ENCODE assay signal across 19 mouse cellular contexts in genomic region chr6:122869846-122870245, GRCm38 (mm10). TPM values are rescaled to one million over a fixed set of nuclear protein-coding genes. Genes with fewer than 3 reads are reported as not detected.
DNase-seq lines count a peak whose midpoint lies in the region; ATAC-seq and TF ChIP-seq lines count a peak whose summit lies in the region.
"Had no signal": no experiment of that assay in that cellular context is flagged by ENCODE, and none has a peak within 500 bp of the region (broad histone marks: within the 10 kb centered on the region; RNA-seq: fewer than 3 reads in every experiment).

No protein-coding gene starts in this region.

- no peaks in the 10 kb centered on the region for H3K4me1 ChIP-seq in embryonic facial prominence, embryonic 14.5 days (ENCODE audit: control insufficient read depth, insufficient read depth, low read length)
- no peaks in the 10 kb centered on the region for H3K4me1 ChIP-seq in embryonic facial prominence, embryonic 10.5 days
- H3K4me1 ChIP-seq in embryonic fibroblast, embryonic 13.5 days (ENCODE audit: control insufficient read depth, insufficient read depth, low read length): peaks cover 7% of the 10 kb centered on the region
- no peaks in the 10 kb centered on the region for H3K4me1 ChIP-seq in cerebellum, adult 2 months (ENCODE audit: control insufficient read depth, insufficient read depth, low read length)
- H3K4me1 ChIP-seq: embryonic facial prominence, embryonic 13.5 days; midbrain, embryonic 10.5 days had no signal

- no peak overlapping the region for H3K4me2 ChIP-seq in embryonic facial prominence, embryonic 14.5 days (ENCODE audit: low read depth, low read length)
- H3K4me2 ChIP-seq: embryonic facial prominence, embryonic 13.5 days; heart, embryonic 11.5 days; hindbrain, embryonic 14.5 days had no signal

- TF ChIP-seq POLR2A in embryonic fibroblast, embryonic 13.5 days (IDR thresholded peaks at IDR 0.05; ENCODE audit: low read depth, low read length): peak; percentile 7; the same call in 1 of the 2 replicates
- no peak for TF ChIP-seq POLR2A in cerebellum, adult 2 months (IDR thresholded peaks at IDR 0.05; ENCODE audit: borderline replicate concordance, insufficient read depth, low read length)

- ATAC-seq in embryonic facial prominence, embryonic 14.5 days (ENCODE audit: low read depth): no peak
- no peak for ATAC-seq in cerebellum, adult (ENCODE audit: insufficient number of reproducible peaks, low FRiP score, low TSS enrichment)
- ATAC-seq: forebrain, embryonic 16.5 days had no signal

- H3K27ac ChIP-seq in embryonic facial prominence, embryonic 14.5 days (replicated peaks; ENCODE audit: low read depth, low read length): no peak overlapping the region
- no peak overlapping the region for H3K27ac ChIP-seq in embryonic facial prominence, embryonic 10.5 days (replicated peaks)
- peak overlapping the region; percentile 90 for H3K27ac ChIP-seq in embryonic fibroblast, embryonic 13.5 days (ENCODE audit: insufficient read depth, low read length)
- H3K27ac ChIP-seq in cerebellum, adult 2 months (ENCODE audit: insufficient read depth, low read length): no peak overlapping the region
- H3K27ac ChIP-seq: embryonic facial prominence, embryonic 13.5 days; hindbrain, embryonic 14.5 days; midbrain, embryonic 10.5 days had no signal

- H3K36me3 ChIP-seq in embryonic facial prominence, embryonic 14.5 days (ENCODE audit: control insufficient read depth, insufficient read depth, low read length): no peaks in the 10 kb centered on the region
- H3K36me3 ChIP-seq in embryonic facial prominence, embryonic 10.5 days (replicated peaks): no peaks in the 10 kb centered on the region
- H3K36me3 ChIP-seq: embryonic facial prominence, embryonic 13.5 days; midbrain, embryonic 10.5 days had no signal

- 78% methylated on average over 11 of the region's 11 CpGs for WGBS in embryonic facial prominence, embryonic 14.5 days
- WGBS in embryonic facial prominence, embryonic 10.5 days: 83% methylated on average over 11 of the region's 11 CpGs
- 85% methylated on average over 11 of the region's 11 CpGs for WGBS in cerebellum, adult 2 months

- H3K9ac ChIP-seq in embryonic facial prominence, embryonic 14.5 days (ENCODE audit: low read depth, low read length): no peak overlapping the region
- H3K9ac ChIP-seq: embryonic facial prominence, embryonic 13.5 days; hindbrain, embryonic 14.5 days had no signal

- H3K9me3 ChIP-seq in embryonic facial prominence, embryonic 14.5 days (ENCODE audit: control insufficient read depth, low read length): no peaks in the 10 kb centered on the region
- no peaks in the 10 kb centered on the region for H3K9me3 ChIP-seq in embryonic facial prominence, embryonic 10.5 days
- H3K9me3 ChIP-seq: embryonic facial prominence, embryonic 13.5 days; midbrain, embryonic 10.5 days had no signal

- TF ChIP-seq CTCF in embryonic fibroblast, embryonic 13.5 days (IDR thresholded peaks at IDR 0.05; ENCODE audit: borderline replicate concordance, insufficient read depth, low read length): no peak
- no peak for TF ChIP-seq CTCF in cerebellum, adult 2 months (IDR thresholded peaks at IDR 0.05; ENCODE audit: borderline replicate concordance, insufficient read depth, low read depth, low read length)

- H3K4me3 ChIP-seq in embryonic facial prominence, embryonic 14.5 days (ENCODE audit: low read depth, low read length): no peak overlapping the region
- H3K4me3 ChIP-seq in embryonic facial prominence, embryonic 10.5 days: no peak overlapping the region
- no peak overlapping the region for H3K4me3 ChIP-seq in embryonic fibroblast, embryonic 13.5 days (ENCODE audit: insufficient read depth, low read length)
- no peak overlapping the region for H3K4me3 ChIP-seq in cerebellum, adult 2 months (replicated peaks; ENCODE audit: insufficient read depth, low read depth, low read length)
- H3K4me3 ChIP-seq: embryonic facial prominence, embryonic 13.5 days; midbrain, embryonic 10.5 days had no signal

- peak; percentile 28 for DNase-seq in embryonic facial prominence, embryonic 14.5 days (ENCODE audit: low spot score)
- no peak for DNase-seq in embryonic facial prominence, embryonic 10.5 days (ENCODE audit: low spot score)
- peak; percentile 69 for DNase-seq in 3134 (ENCODE audit: extremely low read depth, insufficient read length, low spot score)
- DNase-seq in Muller cell, postnatal 12 days (ENCODE audit: inconsistent ontology term): peak; percentile 68
- DNase-seq in cerebellum, adult 2 months: no peak
- DNase-seq: cerebellum, postnatal 10 days; heart, postnatal 10 days; kidney, adult 9 months; kidney, postnatal 25 days; liver; lung, postnatal 14 days; thymus, postnatal 25 days had no signal

- H3K27me3 ChIP-seq in embryonic facial prominence, embryonic 14.5 days (replicated peaks; ENCODE audit: control insufficient read depth, insufficient read depth, low read length): no peaks in the 10 kb centered on the region
- H3K27me3 ChIP-seq in embryonic facial prominence, embryonic 10.5 days (replicated peaks; ENCODE audit: low read depth, poor library complexity, severe bottlenecking): peaks cover 3% of the 10 kb centered on the region; the same call in 1 of the 2 replicates
- no peaks in the 10 kb centered on the region for H3K27me3 ChIP-seq in cerebellum, adult 2 months (ENCODE audit: control insufficient read depth, insufficient read depth, low read length)
- H3K27me3 ChIP-seq: embryonic facial prominence, embryonic 13.5 days had no signal

RNA-seq across cellular contexts. Expression of gene Necap1, which starts 4.4 kb away (rescaled TPM):
- polyA plus RNA-seq in embryonic facial prominence, embryonic 14.5 days (2014; fragmentation: Nextera tagmentation; extraction: Ambion mirVana): 58.8 and 60.4 TPM in 2 replicates
- polyA plus RNA-seq in embryonic facial prominence, embryonic 10.5 days (2016; fragmentation: Nextera tagmentation; extraction: Ambion mirVana): 54.8 and 58.2 TPM in 2 replicates
- 45.2 and 47.4 TPM in 2 replicates for polyA plus RNA-seq in embryonic fibroblast, embryonic 13.5 days (2011; ENCODE audit: insufficient read length, low read depth, missing spikeins)
- 174 and 176 TPM in 2 replicates for polyA plus RNA-seq in cerebellum, adult 2 months (2012; rRNA removed)

RNA-seq across cellular contexts. Expression of gene C3ar1, which starts 13.9 kb away (rescaled TPM):
- 4.8 and 5.1 TPM in 2 replicates for polyA plus RNA-seq in embryonic facial prominence, embryonic 14.5 days (2014; fragmentation: Nextera tagmentation; extraction: Ambion mirVana)
- polyA plus RNA-seq in embryonic facial prominence, embryonic 10.5 days (2016; fragmentation: Nextera tagmentation; extraction: Ambion mirVana): 1.1 and 1.5 TPM in 2 replicates
- 1.3 and 2.3 TPM in 2 replicates for polyA plus RNA-seq in embryonic fibroblast, embryonic 13.5 days (2011; ENCODE audit: insufficient read length, low read depth, missing spikeins)
- polyA plus RNA-seq in cerebellum, adult 2 months (2012; rRNA removed): 0.38 and 0.44 TPM in 2 replicates

RNA-seq across cellular contexts. Expression of gene Foxj2, which starts 50.1 kb away (rescaled TPM):
- polyA plus RNA-seq in embryonic facial prominence, embryonic 14.5 days (2014; fragmentation: Nextera tagmentation; extraction: Ambion mirVana): 9.0 and 9.7 TPM in 2 replicates
- polyA plus RNA-seq in embryonic facial prominence, embryonic 10.5 days (2016; fragmentation: Nextera tagmentation; extraction: Ambion mirVana): 2.9 and 3.0 TPM in 2 replicates
- 19.8 and 23.7 TPM in 2 replicates for polyA plus RNA-seq in embryonic fibroblast, embryonic 13.5 days (2011; ENCODE audit: insufficient read length, low read depth, missing spikeins)
- 17.7 and 18.2 TPM in 2 replicates for polyA plus RNA-seq in cerebellum, adult 2 months (2012; rRNA removed)

RNA-seq across cellular contexts. Expression of gene Clec4a1, which starts 51.8 kb away (rescaled TPM):
- polyA plus RNA-seq in embryonic facial prominence, embryonic 14.5 days (2014; fragmentation: Nextera tagmentation; extraction: Ambion mirVana): 4.5 and 8.3 TPM in 2 replicates
- polyA plus RNA-seq in embryonic facial prominence, embryonic 10.5 days (2016; fragmentation: Nextera tagmentation; extraction: Ambion mirVana): 0.65 and 1.0 TPM in 2 replicates
- not detected in 2 replicates for polyA plus RNA-seq in embryonic fibroblast, embryonic 13.5 days (2011; ENCODE audit: insufficient read length, low read depth, missing spikeins)
- 0.13 and 0.16 TPM in 2 replicates for polyA plus RNA-seq in cerebellum, adult 2 months (2012; rRNA removed)

Comparison
In these comparisons a context has a peak if more than half of its experiments do, and no peak if none do; other contexts are left out.
1. DNase-seq: peak in embryonic facial prominence, embryonic 14.5 days (single experiment), 3134 (single experiment) and Muller cell, postnatal 12 days (single experiment); none in embryonic facial prominence, embryonic 10.5 days (single experiment) and cerebellum, adult 2 months (0 of 2).